Mouse (Mus musculus) liver, embryonic 13.5 days (tissue): ENCODE measurements at regions not wholly inside any gene's neighbourhood (a gene's known extent, or its start where the extent isn't known, plus 50 kb on each side); places are given as distances from the start of the nearest gene placed in this dataset.

Experiments
- ATAC-seq: fragments of 200-750 bp; cut with Nextera tagmentation; 2 replicates; pipeline ENCODE4 v1.8.0; 2017; ENCODE audit warnings: low read depth, mild to moderate bottlenecking, moderate number of reproducible peaks, moderate library complexity
- DNase-seq: peaks from one replicate; pipeline ENCODE4 v3.0.0; 2022
- H3K27ac ChIP-seq: fragments of 300-500 bp; sonication (generic); 2 replicates; pipeline ENCODE4 v1.5.1; 2015; ENCODE audit warnings: moderate library complexity, mild to moderate bottlenecking, inconsistent platforms
- H3K27me3 ChIP-seq: fragments of 300-500 bp; sonication (generic); 2 replicates; pipeline ENCODE4 v1.6.1; 2015; ENCODE audit warnings: mild to moderate bottlenecking, inconsistent platforms
- H3K36me3 ChIP-seq: fragments of 300-500 bp; sonication (generic); 2 replicates; pipeline ENCODE4 v1.6.1; 2015; ENCODE audit warnings: mild to moderate bottlenecking, inconsistent platforms
- H3K4me1 ChIP-seq: fragments of 300-500 bp; sonication (generic); replicated peaks from 2 replicates; pipeline ENCODE4 v1.6.1; 2015; ENCODE audit warnings: inconsistent platforms
- H3K4me2 ChIP-seq: fragments of 300-500 bp; sonication (generic); 2 replicates; pipeline ENCODE4 v1.6.1; 2015; ENCODE audit warnings: inconsistent platforms, mild to moderate bottlenecking, moderate library complexity
- H3K4me3 ChIP-seq: fragments of 300-500 bp; sonication (generic); replicated peaks from 2 replicates; pipeline ENCODE4 v1.5.1; 2015; ENCODE audit warnings: mild to moderate bottlenecking, inconsistent platforms
- H3K9ac ChIP-seq: fragments of 300-500 bp; sonication (generic); 2 replicates; pipeline ENCODE4 v1.6.1; 2015; ENCODE audit warnings: mild to moderate bottlenecking, inconsistent platforms
- H3K9me3 ChIP-seq: fragments of 300-500 bp; sonication (generic); replicated peaks from 2 replicates; pipeline ENCODE4 v1.6.1; 2016; ENCODE audit warnings: inconsistent platforms
- WGBS: fragments of 180-500 bp; shearing (Covaris S2); methylation state at CpG from one replicate; pipeline ENCODE4 v1.1.7; 2015; ENCODE audit not compliant: insufficient replicate concordance; 5-methylcytosine and 5-hydroxymethylcytosine counted together

DNA sequence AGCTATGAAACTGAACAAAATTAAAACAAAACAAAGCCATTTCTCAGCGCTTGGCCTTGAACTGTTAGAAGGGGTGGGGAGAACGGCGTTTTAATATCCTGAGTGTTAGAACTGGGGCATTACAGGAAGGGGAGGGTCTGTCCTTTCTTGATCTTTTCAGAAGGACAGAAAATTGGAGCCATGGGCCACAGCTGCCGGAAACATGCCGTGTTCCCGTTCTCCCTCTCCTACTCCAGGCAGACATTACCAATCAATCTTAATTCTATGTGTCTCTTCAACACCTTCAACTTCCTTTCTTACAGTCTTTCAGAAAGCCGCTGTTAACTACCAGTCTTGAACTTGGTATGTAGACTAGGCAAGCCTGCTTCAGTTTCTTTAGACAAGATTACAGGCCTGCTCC is 134.7 kb downstream of the Zfp365 start:
- no peaks in the 10 kb centered on the region for H3K36me3 ChIP-seq
- WGBS: 78% methylated on average over 7 of the region's 7 CpGs
- H3K27me3 ChIP-seq: no peaks in the 10 kb centered on the region
- no peak overlapping the region for H3K4me3 ChIP-seq
- no peak overlapping the region for H3K4me2 ChIP-seq
- no peak overlapping the region for H3K27ac ChIP-seq
- no peaks in the 10 kb centered on the region for H3K4me1 ChIP-seq
- H3K9me3 ChIP-seq: no peaks in the 10 kb centered on the region
- H3K9ac ChIP-seq: no peak overlapping the region
- ATAC-seq (no peak), DNase-seq (no peak)

GRCm38 (mm10) chr10:67776851-67777250 is 135.6 kb downstream of the Zfp365 start:
- Histone ChIP-seq H3K4me2 (no peak overlapping the region), H3K27ac (no peak overlapping the region), H3K36me3 (no peaks in the 10 kb centered on the region), H3K27me3 (no peaks in the 10 kb centered on the region), H3K9me3 (no peaks in the 10 kb centered on the region), H3K9ac (no peak overlapping the region), H3K4me3 (no peak overlapping the region), H3K4me1 (no peaks in the 10 kb centered on the region)
- ATAC-seq (no peak), DNase-seq (no peak)
- 77% methylated on average over 9 of the region's 9 CpGs for WGBS

- H3K36me3 ChIP-seq: no peaks in the 10 kb centered on the region
- no peaks in the 10 kb centered on the region for H3K9me3 ChIP-seq
- H3K4me1 ChIP-seq: no peaks in the 10 kb centered on the region
- no peaks in the 10 kb centered on the region for H3K27me3 ChIP-seq
- WGBS: 57% methylated on average over 8 of the region's 8 CpGs
- no peak for DNase-seq
- ATAC-seq: no peak
- H3K27ac ChIP-seq: no peak overlapping the region
- H3K4me2 ChIP-seq: no peak overlapping the region
- H3K4me3 ChIP-seq: no peak overlapping the region
- no peak overlapping the region for H3K9ac ChIP-seq
Observed at GRCm38 (mm10) chr10:67771796-67772195, 140.7 kb downstream of the Zfp365 start.

DNA sequence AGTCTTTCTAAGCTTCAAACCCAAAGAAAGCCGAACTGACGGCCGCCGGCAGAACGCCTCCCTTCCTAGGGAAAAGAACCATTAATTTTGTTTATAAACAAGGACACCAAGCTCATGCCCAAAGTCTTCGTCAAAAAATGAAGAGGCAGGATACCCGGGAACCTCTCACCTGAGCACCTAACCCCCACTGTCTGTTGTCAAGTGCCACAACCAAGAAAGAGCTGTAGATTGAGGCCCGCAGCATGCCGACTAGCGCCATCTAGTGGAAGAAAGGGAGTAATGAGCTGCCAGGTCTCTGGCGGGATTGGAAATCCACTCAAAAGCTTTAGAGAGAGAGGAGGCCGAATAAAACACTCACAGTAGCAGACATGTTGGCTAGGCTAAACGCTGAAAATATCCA is 146.4 kb downstream of the Zfp365 start:
- WGBS: 36% methylated on average over 13 of the region's 13 CpGs
- ATAC-seq (no peak), DNase-seq (peak; percentile 6)
- no peaks in the 10 kb centered on the region for H3K4me1 ChIP-seq
- no peak overlapping the region for H3K27ac ChIP-seq
- no peak overlapping the region for H3K9ac ChIP-seq
- H3K4me2 ChIP-seq: no peak overlapping the region
- no peaks in the 10 kb centered on the region for H3K27me3 ChIP-seq
- no peaks in the 10 kb centered on the region for H3K36me3 ChIP-seq
- H3K9me3 ChIP-seq: no peaks in the 10 kb centered on the region
- no peak overlapping the region for H3K4me3 ChIP-seq

DNA sequence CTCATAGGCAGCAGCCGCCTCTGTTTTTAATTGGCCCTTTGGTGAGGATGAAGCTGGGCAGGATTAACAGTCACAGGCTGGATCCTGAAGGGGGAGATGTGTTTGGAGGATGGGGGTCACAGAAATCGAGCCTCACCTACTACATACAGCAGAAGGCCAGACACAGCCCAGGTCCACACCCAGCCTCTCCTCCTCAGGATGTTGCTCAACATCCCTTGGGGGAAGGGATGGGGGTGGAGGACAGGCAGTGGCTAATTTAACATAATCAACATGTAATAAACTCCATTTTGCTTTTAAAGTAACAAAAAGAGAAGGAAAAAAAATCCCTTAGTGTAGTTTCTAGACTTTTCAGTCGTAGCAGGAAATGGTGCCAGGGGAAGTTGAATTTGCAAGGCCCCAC is 152.0 kb downstream of the Zfp365 start:
- Histone ChIP-seq H3K36me3 (no peaks in the 10 kb centered on the region), H3K4me1 (no peaks in the 10 kb centered on the region), H3K9ac (no peak overlapping the region), H3K4me3 (no peak overlapping the region), H3K4me2 (no peak overlapping the region), H3K27me3 (no peaks in the 10 kb centered on the region), H3K27ac (no peak overlapping the region), H3K9me3 (no peaks in the 10 kb centered on the region)
- DNase-seq (no peak), ATAC-seq (no peak)
- WGBS: 25% methylated on average over 3 of the region's 3 CpGs

DNA sequence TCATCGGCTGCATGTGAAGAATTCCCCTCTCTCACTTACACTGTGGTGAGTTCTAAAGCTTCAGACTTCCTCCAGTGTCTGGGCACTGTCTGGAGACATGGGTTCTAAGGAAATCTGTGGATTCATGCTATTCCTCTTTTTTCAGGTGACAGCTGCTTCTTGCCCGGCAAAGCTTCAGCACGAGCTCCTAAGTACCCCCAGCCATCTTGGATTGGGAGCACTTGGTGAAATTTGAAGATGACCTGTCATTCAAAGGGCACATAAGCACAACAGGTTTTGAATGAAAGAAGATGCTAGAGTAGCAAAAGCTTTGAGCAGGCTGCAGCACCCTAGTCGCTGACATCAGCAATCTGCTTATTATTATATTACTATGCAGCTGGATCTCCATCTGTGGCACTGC is 164.3 kb downstream of the Zfp365 start:
- no peaks in the 10 kb centered on the region for H3K36me3 ChIP-seq
- H3K27ac ChIP-seq: no peak overlapping the region
- no peak overlapping the region for H3K4me2 ChIP-seq

DNA sequence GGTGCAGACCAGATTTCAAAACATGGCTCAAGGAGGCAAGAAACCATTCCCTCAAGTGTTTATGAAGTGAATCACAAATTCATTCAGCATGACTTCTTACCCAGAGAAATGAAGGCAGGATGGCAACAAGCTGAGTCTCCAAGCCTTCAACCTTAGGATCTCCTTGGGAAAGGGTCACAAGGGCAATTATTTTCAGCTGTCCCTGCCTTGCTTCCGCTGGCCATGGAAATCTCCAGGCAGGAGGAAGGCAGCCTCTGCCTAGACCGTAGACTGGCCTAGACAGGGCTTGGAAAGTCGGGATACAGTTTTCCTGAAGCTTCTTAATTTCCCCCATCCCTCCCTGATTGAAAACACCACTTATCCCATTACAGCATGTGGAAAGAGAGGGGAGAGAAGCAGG is 165.0 kb downstream of the Zfp365 start:
- WGBS: 51% methylated on average over 3 of the region's 3 CpGs
- H3K9ac ChIP-seq: no peak overlapping the region
- no peaks in the 10 kb centered on the region for H3K36me3 ChIP-seq
- no peak for ATAC-seq
- no peaks in the 10 kb centered on the region for H3K4me1 ChIP-seq
- H3K9me3 ChIP-seq: no peaks in the 10 kb centered on the region
- no peak overlapping the region for H3K4me2 ChIP-seq
- H3K27ac ChIP-seq: no peak overlapping the region
- DNase-seq: no peak
- H3K4me3 ChIP-seq: no peak overlapping the region
- no peaks in the 10 kb centered on the region for H3K27me3 ChIP-seq

More for the DNA sequence above, 164.3 kb downstream of the Zfp365 start:
- 63% methylated on average over 4 of the region's 4 CpGs for WGBS
- Histone ChIP-seq H3K4me3 (no peak overlapping the region), H3K4me1 (no peaks in the 10 kb centered on the region), H3K27me3 (no peaks in the 10 kb centered on the region), H3K9ac (no peak overlapping the region), H3K9me3 (no peaks in the 10 kb centered on the region)
- DNase-seq: no peak
- ATAC-seq: no peak

GRCm38 (mm10) chr10:67746140-67746539 is 166.3 kb downstream of the Zfp365 start:
- Histone ChIP-seq H3K9me3 (no peaks in the 10 kb centered on the region), H3K27ac (no peak overlapping the region), H3K4me1 (no peaks in the 10 kb centered on the region), H3K27me3 (no peaks in the 10 kb centered on the region), H3K4me3 (no peak overlapping the region), H3K4me2 (no peak overlapping the region), H3K9ac (no peak overlapping the region), H3K36me3 (no peaks in the 10 kb centered on the region)
- DNase-seq (no peak), ATAC-seq (no peak)
- 69% methylated on average over 3 of the region's 3 CpGs for WGBS

DNA sequence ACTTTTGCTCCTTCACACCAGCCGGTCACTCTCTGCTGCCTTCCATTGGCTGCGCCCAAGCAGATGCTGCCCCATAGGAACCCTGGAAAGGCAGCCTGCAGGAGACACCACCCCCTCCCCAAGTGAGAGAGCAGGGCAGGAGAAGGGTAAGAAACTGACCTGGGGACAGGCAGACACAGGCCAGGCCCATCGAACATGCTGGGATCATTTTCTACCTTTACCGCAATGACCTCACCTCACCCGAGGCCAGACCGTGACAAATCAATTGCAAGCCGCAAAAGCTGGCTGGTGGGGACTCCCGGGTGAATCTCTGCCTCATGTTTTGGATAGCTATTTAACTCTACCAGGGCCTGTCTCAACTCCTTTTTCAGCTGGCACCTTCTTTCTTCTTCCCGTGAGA is 168.9 kb downstream of the Zfp365 start:
- DNase-seq (no peak), ATAC-seq (no peak)
- WGBS: 80% methylated on average over 9 of the region's 9 CpGs
- H3K9ac ChIP-seq: no peak overlapping the region
- no peaks in the 10 kb centered on the region for H3K36me3 ChIP-seq
- H3K27ac ChIP-seq: no peak overlapping the region
- H3K9me3 ChIP-seq: no peaks in the 10 kb centered on the region
- H3K4me2 ChIP-seq: no peak overlapping the region
- H3K27me3 ChIP-seq: no peaks in the 10 kb centered on the region
- H3K4me3 ChIP-seq: no peak overlapping the region
- H3K4me1 ChIP-seq: no peaks in the 10 kb centered on the region

DNA sequence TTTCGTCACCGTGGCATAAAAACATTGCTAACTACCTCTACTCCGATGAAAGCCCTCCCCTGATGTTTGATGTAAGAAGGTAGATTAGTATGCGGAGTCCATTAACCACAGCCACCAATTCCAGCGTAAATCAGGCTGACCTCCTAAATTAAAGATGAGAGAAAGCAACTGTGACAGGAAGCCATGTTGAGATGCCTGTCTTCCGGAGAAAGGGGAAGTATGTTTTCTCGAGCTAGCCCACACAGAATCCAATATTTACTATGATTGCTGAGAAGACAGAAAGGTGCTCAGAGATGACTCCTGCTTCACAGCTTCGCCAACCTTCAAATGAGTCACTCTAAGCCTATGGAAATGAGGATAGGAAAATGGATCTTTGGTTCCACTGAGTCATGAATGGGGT is 169.6 kb downstream of the Zfp365 start:
- WGBS: 44% methylated on average over 8 of the region's 8 CpGs
- DNase-seq (no peak), ATAC-seq (no peak)

GRCm38 (mm10) chr10:67742305-67742704 is 170.2 kb downstream of the Zfp365 start:
- Histone ChIP-seq H3K9me3 (no peaks in the 10 kb centered on the region), H3K27ac (peak overlapping the region; percentile 18; the same call in 1 of the 2 replicates), H3K4me1 (no peaks in the 10 kb centered on the region), H3K9ac (no peak overlapping the region), H3K36me3 (no peaks in the 10 kb centered on the region), H3K27me3 (no peaks in the 10 kb centered on the region), H3K4me3 (no peak overlapping the region), H3K4me2 (no peak overlapping the region)
- ATAC-seq (0 out of 2 replicates have a peak, but pooled peaks have one; percentile 5), DNase-seq (no peak)
- WGBS: 17% methylated on average over 10 of the region's 10 CpGs

More for the DNA sequence above, 169.6 kb downstream of the Zfp365 start:
- Histone ChIP-seq H3K36me3 (no peaks in the 10 kb centered on the region), H3K27ac (peak overlapping the region; percentile 18; the same call in 1 of the 2 replicates), H3K9ac (no peak overlapping the region), H3K27me3 (no peaks in the 10 kb centered on the region), H3K9me3 (no peaks in the 10 kb centered on the region), H3K4me2 (no peak overlapping the region), H3K4me3 (no peak overlapping the region), H3K4me1 (no peaks in the 10 kb centered on the region)

GRCm38 (mm10) chr10:67739199-67739598 is 173.3 kb downstream of the Zfp365 start:
- Histone ChIP-seq H3K9me3 (no peaks in the 10 kb centered on the region), H3K9ac (no peak overlapping the region), H3K4me3 (no peak overlapping the region), H3K27ac (no peak overlapping the region), H3K36me3 (no peaks in the 10 kb centered on the region), H3K4me1 (no peaks in the 10 kb centered on the region), H3K4me2 (no peak overlapping the region), H3K27me3 (no peaks in the 10 kb centered on the region)
- ATAC-seq (no peak), DNase-seq (no peak)
- WGBS: 28% methylated on average over 1 of the region's 1 CpGs
